Mouse (Mus musculus) cerebellum, adult 11 months (tissue): Measurements from ENCODE around the gene Gal3st1.

Experiments used
- DNase-seq: peaks from one replicate; pipeline ENCODE4 v3.0.0; 2022

The Gal3st1 gene

DNA sequence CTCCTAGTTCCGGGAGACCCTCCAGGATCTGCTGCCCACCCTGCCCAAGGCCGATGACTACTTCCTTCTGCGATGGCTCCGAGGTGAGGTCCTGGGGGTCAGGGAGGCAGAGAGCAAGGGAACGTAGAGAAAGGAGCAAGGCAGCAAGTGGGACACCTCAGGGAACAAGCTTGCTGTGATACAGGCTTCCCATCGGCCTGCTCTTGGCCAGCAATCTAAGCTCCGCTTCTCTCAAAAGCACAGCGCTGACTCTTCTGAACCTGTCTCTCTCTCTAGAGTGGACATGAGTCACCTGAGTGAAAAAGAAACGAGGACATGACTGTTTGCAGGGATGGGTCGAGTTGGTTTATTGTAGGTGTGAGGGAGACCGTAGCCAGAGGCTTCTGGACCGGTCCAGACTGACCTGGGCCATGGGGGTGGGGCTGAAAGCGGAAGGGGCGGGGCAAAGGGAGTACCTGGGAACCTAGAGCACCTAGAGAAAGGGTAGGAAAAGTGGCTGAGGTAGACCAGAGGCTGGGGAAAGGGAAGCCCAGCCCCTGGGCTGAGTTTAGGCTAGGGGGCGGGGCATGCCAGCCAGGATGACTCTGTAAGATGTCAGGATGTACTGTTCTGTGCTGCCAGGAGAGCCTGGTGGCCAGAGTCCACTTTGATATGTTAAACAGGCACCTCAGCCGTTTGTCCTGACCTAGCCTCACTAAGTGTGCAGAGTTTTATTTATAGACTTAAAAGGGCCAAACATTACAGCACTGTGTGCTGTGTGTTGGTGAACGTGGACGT is 51.9 kb downstream of the Gal3st1 start:
- no peak for DNase-seq

DNA sequence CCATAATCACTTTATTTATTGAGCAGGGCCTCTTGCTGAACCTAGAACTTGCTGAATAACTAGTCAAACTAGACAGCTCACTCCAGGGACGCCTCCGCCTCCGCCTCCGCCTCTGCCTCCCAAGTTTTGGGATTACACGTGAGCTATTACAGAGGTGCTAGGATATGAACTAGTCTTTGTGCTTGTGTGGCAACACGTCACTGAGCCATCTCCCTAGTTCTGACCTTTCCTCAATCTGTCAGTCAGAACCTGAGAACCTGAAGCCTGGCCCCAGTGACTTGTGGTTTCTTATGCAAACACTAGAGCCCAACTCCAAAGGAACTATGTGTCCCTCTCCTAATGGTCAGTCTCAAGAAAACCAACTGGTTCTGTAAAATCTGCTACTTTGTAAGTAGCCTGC is 52.5 kb downstream of the Gal3st1 start:
- DNase-seq, result no peak

DNA sequence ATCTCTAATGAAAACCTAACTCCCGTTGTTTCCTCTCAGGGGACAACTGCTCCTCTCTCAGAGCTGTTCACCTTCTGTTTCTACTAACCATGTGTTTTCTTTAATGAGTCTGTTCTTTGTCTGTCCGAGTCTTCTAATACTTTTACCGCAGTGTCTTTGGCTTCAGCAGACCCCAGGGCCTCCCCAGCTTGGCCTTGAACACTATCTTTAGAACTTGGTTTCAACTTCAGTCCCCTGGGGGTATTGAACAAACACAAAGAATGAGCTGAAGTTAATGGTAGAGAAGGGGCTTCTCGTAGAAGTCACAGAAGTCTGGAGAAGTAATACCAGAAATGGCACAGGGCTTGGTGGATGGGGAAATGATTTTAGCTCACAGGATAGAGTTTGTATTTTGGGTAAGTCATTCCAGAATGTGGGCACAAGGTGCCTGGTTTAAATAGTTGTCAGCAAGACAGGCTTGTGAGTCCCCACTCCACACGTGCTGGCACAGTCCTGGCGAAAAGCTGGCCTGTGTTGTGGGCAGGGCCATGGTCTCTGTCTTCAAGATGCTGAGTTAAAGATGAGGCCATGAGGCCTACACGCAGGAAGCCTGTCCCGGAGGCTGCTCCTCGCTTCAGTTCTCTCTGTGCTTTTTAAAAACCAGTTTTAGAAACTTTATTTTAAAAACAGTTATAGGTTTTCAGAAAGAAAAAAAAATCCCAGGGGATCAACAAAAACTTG is 53.1 kb downstream of the Gal3st1 start:
- no peak for DNase-seq

DNA sequence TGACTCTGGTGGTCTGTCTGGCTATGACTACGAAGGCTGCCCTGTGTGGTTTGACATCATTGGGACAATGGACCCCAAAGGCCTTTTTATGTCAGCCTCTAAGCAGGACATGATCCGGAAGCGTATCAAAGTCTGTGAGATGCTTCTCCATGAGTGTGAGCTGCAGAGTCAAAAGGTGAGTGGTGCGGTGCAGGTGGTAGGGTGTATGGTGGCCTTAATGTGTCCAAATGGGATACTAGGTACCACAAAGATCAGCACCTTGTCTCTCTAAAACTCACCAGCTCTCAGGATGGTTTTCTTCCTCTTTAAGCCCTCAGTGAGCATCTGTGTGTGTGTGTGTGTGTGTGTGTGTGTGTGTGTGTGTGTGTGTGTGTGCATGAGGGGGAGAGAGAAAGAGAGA is 56.5 kb downstream of the Gal3st1 start:
- DNase-seq, result no peak

DNA sequence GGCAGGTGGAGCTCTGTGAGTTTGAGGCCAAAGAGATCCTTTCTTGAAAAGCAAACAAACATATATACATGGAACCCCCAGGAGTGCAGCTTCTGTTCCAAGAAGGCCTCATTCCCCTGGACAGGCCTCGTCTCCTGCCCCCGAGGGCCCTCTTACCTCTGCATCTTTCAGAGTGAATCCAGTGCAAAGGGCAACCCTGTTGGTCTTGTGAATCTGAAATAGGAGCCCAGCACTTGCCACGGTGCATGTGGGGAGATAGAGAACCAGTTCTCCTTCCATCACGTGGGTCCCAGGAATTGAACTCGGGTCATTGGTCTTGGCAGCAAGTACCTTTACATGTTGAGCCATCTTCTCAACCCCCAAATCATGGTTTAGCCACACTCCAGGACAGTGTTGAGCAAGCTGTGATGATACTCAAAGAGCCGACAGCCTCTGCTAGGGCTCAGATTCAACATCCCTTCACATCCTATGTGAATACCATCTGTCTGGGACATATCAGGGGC is 57.7 kb downstream of the Gal3st1 start:
- DNase-seq, result no peak

DNA sequence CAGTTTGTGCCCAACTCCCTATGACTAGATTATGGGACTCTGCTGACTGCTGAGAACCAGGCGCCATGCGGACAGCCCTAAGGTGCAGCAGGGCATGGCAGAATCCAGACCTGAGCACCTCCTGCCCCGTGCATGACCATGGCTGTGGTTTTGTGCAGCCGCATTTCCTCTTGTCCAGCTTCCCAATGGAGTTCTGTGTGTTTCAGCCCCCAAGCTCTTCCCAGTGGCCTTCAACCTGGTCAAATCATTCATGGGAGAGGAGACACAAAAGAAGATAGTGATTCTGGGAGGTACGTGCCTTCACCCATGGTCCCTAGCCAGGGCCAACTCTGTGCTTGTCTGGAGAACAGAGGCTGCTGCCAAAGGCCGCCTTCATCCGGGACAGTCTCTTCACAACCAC is 59.6 kb downstream of the Gal3st1 start:
- DNase-seq, result no peak

DNA sequence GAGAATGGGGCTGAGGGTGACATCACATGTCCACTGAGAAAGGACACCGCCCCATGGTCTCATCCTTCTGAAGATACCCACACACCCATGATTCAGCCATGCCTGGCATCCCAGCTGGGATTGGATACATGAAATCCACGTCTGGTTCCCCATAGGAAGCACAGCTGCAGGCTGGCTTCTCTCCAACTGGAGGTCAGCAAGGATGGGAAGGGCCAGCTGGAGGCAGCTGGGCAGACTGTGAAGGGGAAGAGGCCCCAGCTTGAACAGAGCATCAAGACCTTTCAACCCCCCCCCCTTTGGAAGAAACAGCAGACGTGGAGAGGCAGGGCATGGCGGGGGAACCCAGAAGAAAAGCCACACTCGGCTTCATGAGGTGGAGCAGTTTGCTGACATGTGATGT is 63.1 kb downstream of the Gal3st1 start:
- DNase-seq, result no peak

DNA sequence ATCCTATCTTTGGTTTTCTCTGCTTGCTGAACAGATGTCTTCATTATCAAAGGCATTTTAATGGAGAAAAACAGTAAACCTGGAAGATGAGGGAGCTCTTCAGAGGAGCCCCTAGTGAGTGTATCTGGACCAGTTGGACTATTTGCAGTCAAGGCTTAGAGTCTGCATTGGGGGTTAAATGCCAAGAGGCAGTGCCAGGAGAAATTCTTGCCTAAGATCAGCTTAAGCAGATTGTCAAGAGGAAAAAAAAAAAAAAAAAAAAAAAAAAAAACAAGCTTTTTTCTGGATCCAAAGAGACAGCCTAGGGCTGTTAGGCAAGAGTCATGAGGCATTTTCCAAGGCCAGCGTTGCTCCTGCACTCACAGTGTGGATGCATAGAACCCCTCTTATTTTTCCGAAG is 64.3 kb downstream of the Gal3st1 start:
- DNase-seq, result no peak

DNA sequence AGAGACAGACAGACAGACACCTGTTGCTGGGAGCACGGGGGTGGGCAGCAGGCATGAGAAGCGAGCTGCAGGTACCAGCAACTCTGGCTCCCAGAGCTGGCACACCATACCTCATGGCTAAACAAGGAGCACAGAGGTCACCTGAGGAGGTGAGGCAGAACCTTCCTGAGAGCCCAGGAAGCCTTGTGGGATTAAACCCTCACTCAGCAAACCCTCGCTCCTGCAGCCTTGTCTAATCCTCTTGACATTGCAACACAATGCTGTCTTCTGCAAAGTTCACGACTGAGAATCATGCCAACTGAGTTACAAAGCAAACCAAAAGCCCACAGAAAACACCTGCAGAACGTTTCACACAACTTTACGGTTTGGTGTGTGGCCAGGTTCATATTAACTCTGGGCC is 65.0 kb downstream of the Gal3st1 start:
- no peak for DNase-seq
